Mouse (Mus musculus) hindbrain, embryonic 14.5 days (tissue): ENCODE data around the gene Nrg4. TPM values are rescaled to one million over a fixed set of nuclear protein-coding genes. Genes with fewer than 3 reads are reported as not detected.
A peak's percentile ranks its signal among the peaks of the same experiment; 100 is the strongest.

Experiments used
- ATAC-seq: fragments of 200-750 bp; cut with Nextera tagmentation; 2 replicates; pipeline ENCODE4 v1.8.0; 2017; ENCODE audit warnings: moderate number of reproducible peaks, mild to moderate bottlenecking, moderate TSS enrichment, moderate library complexity; ENCODE audit not compliant: low FRiP score
- DNase-seq: peaks from one replicate; pipeline ENCODE4 v3.0.0-alpha.2; 2015; ENCODE audit warnings: low spot score
- H3K27ac ChIP-seq: fragments of 300-500 bp; sonication (generic); 2 replicates; pipeline ENCODE4 v1.5.1; 2014; ENCODE audit warnings: mild to moderate bottlenecking, moderate library complexity
- H3K27me3 ChIP-seq: fragments of 300-500 bp; sonication (generic); 2 replicates; pipeline ENCODE4 v1.6.1; 2014; ENCODE audit warnings: mild to moderate bottlenecking, low read length, mixed read lengths; ENCODE audit not compliant: control insufficient read depth, insufficient read depth
- H3K36me3 ChIP-seq: fragments of 300-500 bp; sonication (generic); replicated peaks from 2 replicates; pipeline ENCODE4 v1.6.1; 2014; ENCODE audit not compliant: control insufficient read depth, insufficient read depth
- H3K4me1 ChIP-seq: fragments of 300-500 bp; sonication (generic); replicated peaks from 2 replicates; pipeline ENCODE4 v1.6.1; 2014; ENCODE audit warnings: antibody characterized with exemption, low read length, mixed read lengths; ENCODE audit not compliant: control insufficient read depth, insufficient read depth
- H3K4me2 ChIP-seq: fragments of 300-500 bp; sonication (generic); replicated peaks from 2 replicates; pipeline ENCODE4 v1.6.1; 2014; ENCODE audit warnings: mild to moderate bottlenecking, moderate library complexity
- H3K4me3 ChIP-seq: fragments of 300-500 bp; sonication (generic); replicated peaks from 2 replicates; pipeline ENCODE4 v1.5.1; 2014; ENCODE audit warnings: mild to moderate bottlenecking, low read length
- H3K9ac ChIP-seq: fragments of 300-500 bp; sonication (generic); 2 replicates; pipeline ENCODE4 v1.6.1; 2014
- H3K9me3 ChIP-seq: fragments of 300-500 bp; sonication (generic); 2 replicates; pipeline ENCODE4 v1.6.1; 2016; ENCODE audit warnings: low read length; ENCODE audit not compliant: control insufficient read depth
- WGBS: fragments of 180-500 bp; shearing (Covaris S2); extraction: QIAGEN DNeasy Blood & Tissue Kit; methylation state at CpG from one replicate; pipeline ENCODE4 v1.1.7; 2014; 5-methylcytosine and 5-hydroxymethylcytosine counted together
- polyA plus RNA-seq: library from polyadenylated mRNA; unstranded; fragments of >200 nt; fragmentation: Nextera tagmentation; extraction: Ambion mirVana; gene quantifications from 2 replicates; pipeline ENCODE4 v1.2.1, GENCODE M21; 2014

The Nrg4 gene
- polyA plus RNA-seq, 1 experiment from 2014 or later = 1.7 TPM

- ATAC-seq = no peak
- no peak overlapping the region for H3K4me2 ChIP-seq
- H3K27me3 ChIP-seq = no peaks in the 10 kb centered on the region
- peaks cover 77% of the 10 kb centered on the region for H3K36me3 ChIP-seq
- H3K4me1 ChIP-seq = no peaks in the 10 kb centered on the region; the same call in 1 of the 2 replicates
- H3K27ac ChIP-seq = no peak overlapping the region
- no peak overlapping the region for H3K4me3 ChIP-seq
- H3K9ac ChIP-seq = no peak overlapping the region
- H3K9me3 ChIP-seq = no peaks in the 10 kb centered on the region
- DNase-seq = no peak
- 73% methylated on average over 3 of the region's 3 CpGs for WGBS
These were observed 111.0 kb downstream of the Nrg4 start for GRCm38 (mm10) chr9:55215648-55216047.

- Histone ChIP-seq H3K27me3 (no peaks in the 10 kb centered on the region), H3K27ac (no peak overlapping the region), H3K4me3 (no peak overlapping the region), H3K36me3 (peaks cover 71% of the 10 kb centered on the region), H3K9ac (no peak overlapping the region), H3K4me2 (no peak overlapping the region), H3K4me1 (peaks cover 5% of the 10 kb centered on the region), H3K9me3 (no peaks in the 10 kb centered on the region)
- WGBS = 93% methylated on average over 3 of the region's 3 CpGs
- no peak for DNase-seq
- no peak for ATAC-seq
These were observed 111.6 kb downstream of the Nrg4 start for GRCm38 (mm10) chr9:55215056-55215455.

GRCm38 (mm10) chr9:55213396-55213795 is 113.2 kb downstream of the Nrg4 start:
- peaks cover 55% of the 10 kb centered on the region for H3K36me3 ChIP-seq
- H3K4me3 ChIP-seq = no peak overlapping the region
- ATAC-seq = no peak
- H3K27me3 ChIP-seq = no peaks in the 10 kb centered on the region
- peaks cover 13% of the 10 kb centered on the region for H3K4me1 ChIP-seq
- no peaks in the 10 kb centered on the region for H3K9me3 ChIP-seq
- H3K4me2 ChIP-seq = no peak overlapping the region
- no peak overlapping the region for H3K9ac ChIP-seq
- DNase-seq = no peak
- no peak overlapping the region for H3K27ac ChIP-seq
- WGBS = 100% methylated on average over 1 of the region's 1 CpGs

- H3K9me3 ChIP-seq = no peaks in the 10 kb centered on the region
- H3K4me3 ChIP-seq = no peak overlapping the region
- H3K4me2 ChIP-seq = no peak overlapping the region
- 77% methylated on average over 4 of the region's 4 CpGs for WGBS
- H3K27me3 ChIP-seq = no peaks in the 10 kb centered on the region
- ATAC-seq (no peak), DNase-seq (no peak)
- no peak overlapping the region for H3K27ac ChIP-seq
- H3K4me1 ChIP-seq = peaks cover 20% of the 10 kb centered on the region
- peaks cover 37% of the 10 kb centered on the region for H3K36me3 ChIP-seq
- no peak overlapping the region for H3K9ac ChIP-seq
These were observed 115.0 kb downstream of the Nrg4 start for GRCm38 (mm10) chr9:55211611-55212010.

GRCm38 (mm10) chr9:55208790-55209481 is 117.7 kb downstream of the Nrg4 start, which contains the start of gene Fbxo22:
TSS of gene Fbxo22 (plus strand) at chr9:55208925.
- H3K36me3 ChIP-seq = peaks cover 19% of the 10 kb centered on the region
- WGBS = under 1% methylated on average over 65 of the region's 65 CpGs
- DNase-seq = peak; percentile 89
- H3K9me3 ChIP-seq = no peaks in the 10 kb centered on the region
- peak within 1 kb of the TSS; percentile 70 for H3K4me3 ChIP-seq
- peak; percentile 99 for ATAC-seq
- H3K4me1 ChIP-seq = peaks cover 20% of the 10 kb centered on the region
- peak within 1 kb of the TSS; percentile 79 for H3K27ac ChIP-seq
- H3K4me2 ChIP-seq = peak within 1 kb of the TSS; percentile 60
- no peaks in the 10 kb centered on the region for H3K27me3 ChIP-seq
- H3K9ac ChIP-seq = peak within 1 kb of the TSS; percentile 80

- DNase-seq (no peak), ATAC-seq (peak; percentile 49; the same call in 1 of the 2 replicates)
- Histone ChIP-seq H3K9me3 (no peaks in the 10 kb centered on the region), H3K27me3 (no peaks in the 10 kb centered on the region), H3K4me2 (peak overlapping the region; percentile 60), H3K9ac (peak overlapping the region; percentile 80), H3K4me1 (peaks cover 20% of the 10 kb centered on the region), H3K36me3 (peaks cover 17% of the 10 kb centered on the region), H3K27ac (peak overlapping the region; percentile 79), H3K4me3 (peak overlapping the region; percentile 70)
- 0% methylated on average over 2 of the region's 2 CpGs for WGBS
These were observed 118.2 kb downstream of the Nrg4 start for GRCm38 (mm10) chr9:55208458-55208789.

- ATAC-seq (no peak), DNase-seq (no peak)
- H3K27ac ChIP-seq = no peak overlapping the region
- no peak overlapping the region for H3K4me3 ChIP-seq
- H3K36me3 ChIP-seq = peaks cover 14% of the 10 kb centered on the region
- no peaks in the 10 kb centered on the region for H3K9me3 ChIP-seq
- H3K4me2 ChIP-seq = no peak overlapping the region
- H3K4me1 ChIP-seq = no peaks in the 10 kb centered on the region
- no peaks in the 10 kb centered on the region for H3K27me3 ChIP-seq
- WGBS = 73% methylated on average over 2 of the region's 2 CpGs
- no peak overlapping the region for H3K9ac ChIP-seq
These were observed 127.3 kb downstream of the Nrg4 start for GRCm38 (mm10) chr9:55199348-55199747.

- H3K9me3 ChIP-seq = no peaks in the 10 kb centered on the region
- H3K27ac ChIP-seq = no peak overlapping the region
- ATAC-seq (no peak), DNase-seq (no peak)
- H3K4me1 ChIP-seq = no peaks in the 10 kb centered on the region
- WGBS = 90% methylated on average over 1 of the region's 1 CpGs
- no peak overlapping the region for H3K4me2 ChIP-seq
- H3K4me3 ChIP-seq = no peak overlapping the region
- no peaks in the 10 kb centered on the region for H3K27me3 ChIP-seq
- H3K9ac ChIP-seq = no peak overlapping the region
- H3K36me3 ChIP-seq = peaks cover 16% of the 10 kb centered on the region
These were observed 128.4 kb downstream of the Nrg4 start for GRCm38 (mm10) chr9:55198260-55198659.

GRCm38 (mm10) chr9:55195876-55196275 is 130.8 kb downstream of the Nrg4 start:
- no peaks in the 10 kb centered on the region for H3K27me3 ChIP-seq
- no peak for DNase-seq
- H3K9me3 ChIP-seq = no peaks in the 10 kb centered on the region
- H3K36me3 ChIP-seq = peaks cover 26% of the 10 kb centered on the region
- no peak overlapping the region for H3K4me2 ChIP-seq
- no peaks in the 10 kb centered on the region for H3K4me1 ChIP-seq
- 97% methylated on average over 3 of the region's 3 CpGs for WGBS
- no peak overlapping the region for H3K27ac ChIP-seq
- no peak for ATAC-seq
- H3K9ac ChIP-seq = no peak overlapping the region
- no peak overlapping the region for H3K4me3 ChIP-seq

GRCm38 (mm10) chr9:55174235-55174634 is 152.4 kb downstream of the Nrg4 start:
- Histone ChIP-seq H3K4me2 (no peak overlapping the region), H3K27ac (no peak overlapping the region), H3K27me3 (no peaks in the 10 kb centered on the region), H3K36me3 (no peaks in the 10 kb centered on the region; the same call in 1 of the 2 replicates), H3K9me3 (no peaks in the 10 kb centered on the region), H3K4me3 (no peak overlapping the region), H3K4me1 (no peaks in the 10 kb centered on the region), H3K9ac (no peak overlapping the region)
- ATAC-seq (no peak), DNase-seq (no peak)
- WGBS = 80% methylated on average over 2 of the region's 2 CpGs
